Mouse (Mus musculus) stomach, postnatal 0 days (tissue): ENCODE data around the gene St6galnac4.

Experiments used
- CTCF ChIP-seq: IDR thresholded peaks from 2 replicates; pipeline ENCODE4 v1.5.1; 2016; ENCODE audit warnings: antibody characterized with exemption, low read depth, mild to moderate bottlenecking, moderate library complexity
- EP300 ChIP-seq: optimal IDR thresholded peaks from 2 replicates; pipeline ENCODE3; 2016; ENCODE audit warnings: antibody characterized with exemption

GRCm38 (mm10) chr2:32547964-32548739 lies 38.7 kb upstream of the St6galnac4 start:
- no peak for TF ChIP-seq CTCF
- no peak for TF ChIP-seq EP300
